Mouse (Mus musculus): ENCODE results near the gene Ugt1a1. TPM values are rescaled to one million over a fixed set of nuclear protein-coding genes. Genes with fewer than 3 reads are reported as not detected.
"Not testable (repeated sequence)": the region's sequence is repeated elsewhere in the genome, so short reads cannot be mapped to it uniquely, and the experiment has no call there.

Ugt1a1 gene
- polyA plus RNA-seq, 1 experiment from 2014 or later = not detected

DNA sequence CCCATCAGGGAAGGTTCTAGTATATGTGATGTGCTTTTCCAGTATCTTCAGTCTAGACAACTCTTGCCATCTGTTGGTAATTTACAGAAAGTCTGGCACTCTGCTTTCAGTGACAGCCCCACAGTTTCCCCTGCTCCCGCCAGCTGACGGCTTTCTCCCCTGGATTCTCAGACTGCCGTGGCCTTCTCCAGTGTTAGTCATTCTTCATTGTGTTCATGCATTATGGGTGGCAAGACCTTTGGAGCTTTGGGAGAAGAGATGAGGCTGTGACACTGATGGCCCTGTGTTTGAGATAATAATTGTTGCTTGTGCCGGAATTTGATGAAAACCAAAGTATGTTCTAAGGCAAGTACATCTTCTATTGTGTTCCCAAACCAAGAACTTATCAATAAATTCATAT lies 6.8 kb downstream of the Ugt1a1 start:
- no peak overlapping the region for H3K9ac ChIP-seq
- WGBS = 49% methylated on average over 4 of the region's 4 CpGs
- ATAC-seq (ENCODE audit: insufficient read depth) (no peak), DNase-seq (no peak)
- no peaks in the 10 kb centered on the region for H3K36me3 ChIP-seq (ENCODE audit: insufficient read depth)
- H3K9me3 ChIP-seq (ENCODE audit: low read depth, low read length) = peaks cover 43% of the 10 kb centered on the region
- no peak overlapping the region for H3K4me3 ChIP-seq (ENCODE audit: low read depth, low read length)
- TF ChIP-seq CTCF (IDR thresholded peaks at IDR 0.05; ENCODE audit: low read depth) = no peak
- H3K27ac ChIP-seq (ENCODE audit: low read depth) = no peak overlapping the region
- no peaks in the 10 kb centered on the region for H3K27me3 ChIP-seq (ENCODE audit: insufficient read depth, low read length)
- H3K4me2 ChIP-seq = no peak overlapping the region
- no peaks in the 10 kb centered on the region for H3K4me1 ChIP-seq (ENCODE audit: insufficient read depth)

DNA sequence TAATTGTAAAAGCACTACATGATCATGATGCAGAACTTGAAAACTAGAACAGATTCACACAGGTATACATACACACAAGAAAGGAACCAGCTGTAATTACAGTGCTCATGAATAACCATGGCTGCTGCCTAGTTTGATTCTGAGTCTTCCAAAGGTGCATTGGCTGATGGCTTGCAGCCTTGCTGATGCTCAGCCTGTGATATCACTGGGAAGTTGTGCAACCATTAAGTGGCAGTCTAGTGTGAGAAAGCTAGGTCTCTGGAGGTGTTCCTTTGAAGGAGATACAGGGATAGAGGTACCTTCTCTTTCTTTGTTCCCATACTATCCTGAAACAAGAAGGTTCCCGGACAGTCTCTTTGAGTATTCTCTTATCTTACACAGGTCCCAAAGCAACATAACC lies 7.3 kb downstream of the Ugt1a1 start:
- H3K36me3 ChIP-seq (ENCODE audit: insufficient read depth) = no peaks in the 10 kb centered on the region
- ATAC-seq (ENCODE audit: insufficient read depth) (no peak), DNase-seq (peak; percentile 8)
- no peaks in the 10 kb centered on the region for H3K27me3 ChIP-seq (ENCODE audit: insufficient read depth, low read length)
- no peak overlapping the region for H3K27ac ChIP-seq (ENCODE audit: low read depth)
- H3K9me3 ChIP-seq (ENCODE audit: low read depth, low read length) = peaks cover 38% of the 10 kb centered on the region
- no peak overlapping the region for H3K4me2 ChIP-seq
- no peaks in the 10 kb centered on the region for H3K4me1 ChIP-seq (ENCODE audit: insufficient read depth)
- H3K9ac ChIP-seq = no peak overlapping the region
- 18% methylated on average over 1 of the region's 1 CpGs for WGBS
- no peak for TF ChIP-seq CTCF (IDR thresholded peaks at IDR 0.05; ENCODE audit: low read depth)
- no peak overlapping the region for H3K4me3 ChIP-seq (ENCODE audit: low read depth, low read length)

DNA sequence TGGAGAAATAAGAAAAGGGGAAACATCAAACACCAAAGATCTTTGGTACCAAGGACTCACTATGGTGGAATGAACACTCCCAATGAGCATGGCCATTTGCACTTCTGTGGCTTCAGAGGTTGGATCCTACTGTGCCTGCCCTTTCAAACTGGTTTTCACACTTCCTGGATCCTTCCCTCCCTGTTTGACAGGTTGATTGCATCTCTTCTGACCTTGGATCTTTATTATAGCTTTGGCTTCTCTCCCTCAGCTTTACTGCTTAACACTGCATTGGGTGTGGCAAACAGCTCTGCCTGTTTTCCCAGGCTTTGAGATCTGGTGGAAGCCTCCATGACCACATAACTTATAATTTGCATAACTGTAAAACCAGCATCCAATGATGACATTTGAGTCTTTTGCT lies 8.6 kb downstream of the Ugt1a1 start:
- H3K27ac ChIP-seq (ENCODE audit: low read depth) = no peak overlapping the region
- no peak for ATAC-seq (ENCODE audit: insufficient read depth)
- H3K27me3 ChIP-seq (ENCODE audit: insufficient read depth, low read length) = no peaks in the 10 kb centered on the region
- no peak overlapping the region for H3K4me3 ChIP-seq (ENCODE audit: low read depth, low read length)
- H3K36me3 ChIP-seq (ENCODE audit: insufficient read depth) = no peaks in the 10 kb centered on the region
- TF ChIP-seq CTCF (IDR thresholded peaks at IDR 0.05; ENCODE audit: low read depth) = no peak
- H3K4me1 ChIP-seq (ENCODE audit: insufficient read depth) = no peaks in the 10 kb centered on the region
- no peak overlapping the region for H3K4me2 ChIP-seq
- no peak for DNase-seq
- no peak overlapping the region for H3K9ac ChIP-seq
- H3K9me3 ChIP-seq (ENCODE audit: low read depth, low read length) = peaks cover 26% of the 10 kb centered on the region

DNA sequence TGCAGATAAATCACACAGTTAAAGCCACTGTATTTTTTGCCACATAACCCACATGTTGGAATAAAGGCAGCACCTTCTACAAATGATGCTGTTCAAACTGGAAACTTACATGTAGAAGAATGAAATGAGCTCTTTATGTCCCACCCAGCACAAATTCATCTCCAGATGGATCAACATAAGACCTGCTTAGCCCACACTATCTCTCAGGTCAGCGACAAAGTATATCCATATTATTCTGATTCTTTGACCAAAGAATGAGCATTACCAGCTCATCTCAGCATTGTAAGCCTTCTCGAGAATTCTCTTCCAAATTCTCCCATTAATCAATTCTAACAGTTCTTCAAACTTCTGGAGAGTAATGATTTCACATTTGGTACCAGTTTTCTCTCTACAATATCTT lies 10.5 kb downstream of the Ugt1a1 start:
- ATAC-seq (ENCODE audit: insufficient read depth) (no peak), DNase-seq (no peak)
- no peak overlapping the region for H3K9ac ChIP-seq
- H3K36me3 ChIP-seq (ENCODE audit: insufficient read depth) = no peaks in the 10 kb centered on the region
- H3K4me2 ChIP-seq = no peak overlapping the region
- no peak for TF ChIP-seq CTCF (IDR thresholded peaks at IDR 0.05; ENCODE audit: low read depth)
- H3K27me3 ChIP-seq (ENCODE audit: insufficient read depth, low read length) = no peaks in the 10 kb centered on the region
- WGBS = 39% methylated on average over 2 of the region's 2 CpGs
- no peaks in the 10 kb centered on the region for H3K4me1 ChIP-seq (ENCODE audit: insufficient read depth)
- peaks cover 28% of the 10 kb centered on the region for H3K9me3 ChIP-seq (ENCODE audit: low read depth, low read length)
- no peak overlapping the region for H3K27ac ChIP-seq (ENCODE audit: low read depth)
- H3K4me3 ChIP-seq (ENCODE audit: low read depth, low read length) = no peak overlapping the region

DNA sequence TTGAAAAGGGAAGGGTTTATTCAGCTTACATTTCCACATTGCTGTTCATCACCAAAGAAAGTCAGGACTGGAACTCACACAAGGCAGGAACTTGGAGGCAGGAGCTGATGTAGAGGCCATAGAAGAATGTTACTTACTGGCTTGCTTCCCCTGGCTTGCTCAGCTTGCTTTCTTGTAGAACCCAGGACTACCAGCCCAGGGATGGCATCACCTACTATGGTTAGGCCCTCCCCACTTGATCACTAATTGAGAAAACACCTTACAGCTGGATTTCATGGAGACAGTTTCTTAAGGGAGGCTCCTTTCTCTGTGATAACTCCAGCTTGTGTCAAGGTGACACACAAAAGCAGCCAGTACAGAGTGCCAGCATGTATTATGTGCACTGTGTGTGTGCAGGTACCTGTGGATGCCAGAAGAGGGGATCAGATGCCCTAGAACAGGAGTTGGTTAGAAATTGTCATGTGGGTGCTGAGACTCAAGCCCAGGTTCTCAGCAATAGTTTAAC lies 11.3 kb downstream of the Ugt1a1 start:
- ATAC-seq (ENCODE audit: insufficient read depth); H3K4me1 ChIP-seq (ENCODE audit: insufficient read depth); DNase-seq; H3K27ac ChIP-seq (ENCODE audit: low read depth); H3K27me3 ChIP-seq (ENCODE audit: insufficient read depth, low read length); H3K4me3 ChIP-seq (ENCODE audit: low read depth, low read length); H3K4me2 ChIP-seq; H3K9ac ChIP-seq; H3K36me3 ChIP-seq (ENCODE audit: insufficient read depth): not testable (repeated sequence)
- H3K9me3 ChIP-seq (ENCODE audit: low read depth, low read length) = peaks cover 31% of the 10 kb centered on the region

DNA sequence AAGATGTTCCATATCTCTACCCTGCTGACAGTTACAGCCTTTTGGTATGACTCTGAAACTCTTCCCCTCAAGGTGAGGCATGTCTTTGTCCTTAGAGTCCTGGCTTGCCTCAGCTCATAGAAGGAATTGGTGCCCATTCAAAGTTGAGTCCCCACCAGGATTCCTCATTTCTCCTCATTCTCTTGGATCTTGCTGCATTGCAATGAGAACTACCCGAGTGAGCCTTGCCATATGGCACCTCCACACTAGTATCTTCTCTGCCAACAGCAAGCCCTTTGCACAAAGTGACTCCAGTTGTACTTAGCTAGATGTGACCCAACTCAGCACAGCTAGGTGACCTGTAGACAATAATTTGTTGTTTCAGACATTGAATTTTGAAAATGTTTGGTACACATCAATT lies 11.8 kb downstream of the Ugt1a1 start:
- no peak for DNase-seq
- Histone ChIP-seq H3K36me3 (ENCODE audit: insufficient read depth) (no peaks in the 10 kb centered on the region), H3K4me3 (ENCODE audit: low read depth, low read length) (no peak overlapping the region), H3K9ac (no peak overlapping the region), H3K27me3 (ENCODE audit: insufficient read depth, low read length) (no peaks in the 10 kb centered on the region), H3K9me3 (ENCODE audit: low read depth, low read length) (peaks cover 36% of the 10 kb centered on the region), H3K4me2 (no peak overlapping the region), H3K4me1 (ENCODE audit: insufficient read depth) (no peaks in the 10 kb centered on the region), H3K27ac (ENCODE audit: low read depth) (no peak overlapping the region)
- TF ChIP-seq CTCF (IDR thresholded peaks at IDR 0.05; ENCODE audit: low read depth) = no peak
- no peak for ATAC-seq (ENCODE audit: insufficient read depth)
- 41% methylated on average over 1 of the region's 1 CpGs for WGBS

DNA sequence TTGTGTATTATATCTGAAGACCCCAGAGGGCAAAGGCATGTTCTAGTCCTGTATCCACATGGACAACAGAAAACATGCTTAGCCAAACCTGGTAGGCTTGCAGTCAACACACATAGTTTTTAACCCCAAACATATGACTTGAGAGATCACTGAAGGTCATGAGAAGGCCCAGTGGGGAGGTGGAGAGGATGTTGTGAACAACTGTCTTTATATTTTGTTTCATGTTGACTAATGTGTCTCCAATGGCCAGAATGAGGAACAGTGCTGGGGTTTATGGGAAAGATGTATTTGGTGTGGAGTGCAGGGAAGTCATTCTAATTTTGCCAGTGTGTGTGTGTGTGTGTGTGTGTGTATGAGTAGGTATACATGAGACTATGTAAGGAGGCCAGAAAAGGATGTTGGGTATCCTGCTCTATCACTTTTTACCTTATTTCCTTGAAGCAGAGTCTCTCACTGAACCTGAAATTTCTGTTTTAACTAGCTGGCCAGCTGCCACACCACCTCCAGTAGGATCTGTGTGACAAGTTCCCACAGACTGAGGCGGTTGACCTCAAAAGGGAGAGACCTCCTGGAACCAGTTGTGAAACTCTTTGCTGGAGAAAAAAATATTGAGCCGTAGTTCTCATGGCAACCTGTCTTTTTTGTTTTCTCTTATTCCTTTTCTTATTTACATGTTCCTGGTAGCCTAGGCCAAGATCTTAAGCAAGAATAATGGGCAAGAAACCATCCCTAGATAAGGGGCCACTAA lies 12.4 kb downstream of the Ugt1a1 start:
- Histone ChIP-seq H3K4me1 (ENCODE audit: insufficient read depth) (no peaks in the 10 kb centered on the region), H3K36me3 (ENCODE audit: insufficient read depth) (no peaks in the 10 kb centered on the region), H3K4me2 (no peak overlapping the region), H3K4me3 (ENCODE audit: low read depth, low read length) (no peak overlapping the region), H3K27ac (ENCODE audit: low read depth) (no peak overlapping the region), H3K27me3 (ENCODE audit: insufficient read depth, low read length) (no peaks in the 10 kb centered on the region), H3K9ac (no peak overlapping the region), H3K9me3 (ENCODE audit: low read depth, low read length) (peaks cover 41% of the 10 kb centered on the region)
- WGBS = 65% methylated on average over 2 of the region's 2 CpGs
- no peak for TF ChIP-seq CTCF (IDR thresholded peaks at IDR 0.05; ENCODE audit: low read depth)
- ATAC-seq (ENCODE audit: insufficient read depth) (no peak), DNase-seq (no peak)

DNA sequence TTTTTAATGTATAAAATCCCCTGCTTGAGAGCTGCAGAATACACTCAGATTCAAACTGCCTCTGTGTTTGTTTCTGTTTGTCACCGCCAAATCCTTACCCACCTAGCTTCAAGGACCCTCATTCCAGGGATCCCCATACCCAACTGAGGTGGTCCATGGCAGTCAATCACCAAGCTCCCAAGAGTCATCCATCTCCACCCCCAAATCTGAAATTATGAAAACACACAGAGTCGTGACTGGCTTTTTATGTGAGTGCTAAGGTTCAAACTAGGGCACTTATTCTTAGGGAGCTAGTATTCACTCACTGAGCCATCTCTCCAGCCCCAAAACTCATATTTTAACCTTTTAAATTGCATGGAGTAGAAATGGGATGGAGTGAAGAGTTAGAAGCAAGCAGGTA lies 13.5 kb downstream of the Ugt1a1 start:
- ATAC-seq (ENCODE audit: insufficient read depth); H3K9ac ChIP-seq; H3K36me3 ChIP-seq (ENCODE audit: insufficient read depth); DNase-seq; H3K4me1 ChIP-seq (ENCODE audit: insufficient read depth); H3K27me3 ChIP-seq (ENCODE audit: insufficient read depth, low read length); H3K27ac ChIP-seq (ENCODE audit: low read depth); H3K4me3 ChIP-seq (ENCODE audit: low read depth, low read length); H3K4me2 ChIP-seq: not testable (repeated sequence)
- H3K9me3 ChIP-seq (ENCODE audit: low read depth, low read length) = peaks cover 52% of the 10 kb centered on the region
- WGBS = 41% methylated on average over 2 of the region's 2 CpGs

All from lung, embryonic 14.5 days (tissue).